Mouse (Mus musculus) forebrain, embryonic 14.5 days (tissue): ENCODE data around the gene Wdr90. TPM values are rescaled to one million over a fixed set of nuclear protein-coding genes. Genes with fewer than 3 reads are reported as not detected.

Source experiments
- ATAC-seq: fragments of 200-750 bp; cut with Nextera tagmentation; 2 replicates; pipeline ENCODE4 v1.8.0; 2017; ENCODE audit warnings: mild to moderate bottlenecking, moderate library complexity
- DNase-seq: peaks from one replicate; pipeline ENCODE4 v3.0.0-alpha.2; 2015; ENCODE audit warnings: low spot score
- H3K27ac ChIP-seq: fragments of 300-500 bp; sonication (generic); 2 replicates; pipeline ENCODE4 v1.5.1; 2014; ENCODE audit warnings: low read depth, mild to moderate bottlenecking, control low read depth, low read length, moderate library complexity
- H3K27me3 ChIP-seq: fragments of 300-500 bp; sonication (generic); replicated peaks from 2 replicates; pipeline ENCODE4 v1.6.1; 2014; ENCODE audit warnings: low read length, control low read depth, mixed read lengths; ENCODE audit not compliant: control insufficient read depth, insufficient read depth
- H3K36me3 ChIP-seq: fragments of 300-500 bp; sonication (generic); 2 replicates; pipeline ENCODE4 v1.6.1; 2014; ENCODE audit warnings: low read length, control low read depth; ENCODE audit not compliant: control insufficient read depth, insufficient read depth
- H3K4me1 ChIP-seq: fragments of 300-500 bp; sonication (generic); 2 replicates; pipeline ENCODE4 v1.6.1; 2014; ENCODE audit warnings: antibody characterized with exemption, low read length, control low read depth; ENCODE audit not compliant: control insufficient read depth, insufficient read depth
- H3K4me2 ChIP-seq: fragments of 300-500 bp; sonication (generic); 2 replicates; pipeline ENCODE4 v1.6.1; 2014; ENCODE audit warnings: mild to moderate bottlenecking, control low read depth, low read length
- H3K4me3 ChIP-seq: fragments of 300-500 bp; sonication (generic); 2 replicates; pipeline ENCODE4 v1.5.1; 2014; ENCODE audit warnings: low read depth, low read length, control low read depth
- H3K9ac ChIP-seq: fragments of 300-500 bp; sonication (generic); 2 replicates; pipeline ENCODE4 v1.6.1; 2014; ENCODE audit warnings: mild to moderate bottlenecking, low read length, control low read depth, moderate library complexity
- H3K9me3 ChIP-seq: fragments of 300-500 bp; sonication (generic); replicated peaks from 2 replicates; pipeline ENCODE4 v1.6.1; 2016; ENCODE audit warnings: low read length, control low read depth, mixed read lengths; ENCODE audit not compliant: control insufficient read depth
- WGBS: fragments of 180-500 bp; shearing (Covaris S2); extraction: QIAGEN DNeasy Blood & Tissue Kit; methylation state at CpG from one replicate; pipeline ENCODE4 v1.1.7; 2014; 5-methylcytosine and 5-hydroxymethylcytosine counted together
- polyA plus RNA-seq: library from polyadenylated mRNA; unstranded; fragments of >200 nt; fragmentation: Nextera tagmentation; extraction: Ambion mirVana; gene quantifications from 2 replicates; pipeline ENCODE4 v1.2.1, GENCODE M21; 2014

Wdr90 gene
- polyA plus RNA-seq, 1 experiment from 2014 or later, result 11.6 TPM

- no peak overlapping the region for H3K4me3 ChIP-seq
- H3K4me2 ChIP-seq, result no peak overlapping the region
- DNase-seq (no peak), ATAC-seq (no peak)
- H3K36me3 ChIP-seq, result peaks cover 54% of the 10 kb centered on the region
- H3K9me3 ChIP-seq, result no peaks in the 10 kb centered on the region
- H3K27me3 ChIP-seq, result no peaks in the 10 kb centered on the region
- no peak overlapping the region for H3K27ac ChIP-seq
- no peaks in the 10 kb centered on the region for H3K4me1 ChIP-seq
- H3K9ac ChIP-seq, result no peak overlapping the region
Measured at GRCm38 (mm10) chr17:25886806-25887205, 25.5 kb upstream of the Wdr90 start.

GRCm38 (mm10) chr17:25885636-25886035, 24.3 kb upstream of the Wdr90 start:
- no peak overlapping the region for H3K4me2 ChIP-seq
- H3K27ac ChIP-seq, result no peak overlapping the region
- no peak for ATAC-seq
- H3K9ac ChIP-seq, result no peak overlapping the region
- H3K36me3 ChIP-seq, result peaks cover 51% of the 10 kb centered on the region
- H3K4me3 ChIP-seq, result no peak overlapping the region
- H3K9me3 ChIP-seq, result no peaks in the 10 kb centered on the region
- no peak for DNase-seq
- H3K4me1 ChIP-seq, result no peaks in the 10 kb centered on the region
- 67% methylated on average over 4 of the region's 4 CpGs for WGBS
- no peaks in the 10 kb centered on the region for H3K27me3 ChIP-seq

GRCm38 (mm10) chr17:25883824-25884223, 22.5 kb upstream of the Wdr90 start:
- Histone ChIP-seq H3K4me1 (no peaks in the 10 kb centered on the region), H3K27ac (no peak overlapping the region), H3K4me3 (no peak overlapping the region), H3K9me3 (no peaks in the 10 kb centered on the region), H3K4me2 (no peak overlapping the region), H3K36me3 (peaks cover 44% of the 10 kb centered on the region), H3K9ac (no peak overlapping the region), H3K27me3 (no peaks in the 10 kb centered on the region)
- ATAC-seq (no peak), DNase-seq (no peak)
- 85% methylated on average over 3 of the region's 3 CpGs for WGBS

DNA sequence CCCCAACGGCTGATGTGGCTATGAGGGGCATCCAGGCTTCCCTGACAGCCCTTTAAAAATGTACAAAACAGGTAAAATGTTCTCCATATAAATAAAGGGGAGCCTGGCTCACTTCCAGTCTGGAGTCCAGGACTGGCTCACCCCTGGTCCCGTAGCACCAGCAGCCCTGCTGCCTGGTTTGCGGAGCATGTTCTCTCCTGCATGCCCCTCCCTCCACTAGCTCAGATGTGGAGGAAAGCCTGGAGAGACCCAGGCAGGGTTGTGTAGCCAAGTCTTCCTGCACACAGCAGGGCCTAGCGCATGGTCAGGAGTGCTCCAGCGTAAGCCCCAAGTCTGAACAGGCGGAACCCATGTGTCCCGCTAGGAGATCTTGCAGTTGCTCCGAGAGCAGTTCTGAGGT, 22.0 kb upstream of the Wdr90 start:
- ATAC-seq, result no peak
- WGBS, result 85% methylated on average over 8 of the region's 8 CpGs
- DNase-seq, result no peak

GRCm38 (mm10) chr17:25882306-25882705, 21.0 kb upstream of the Wdr90 start:
- no peak overlapping the region for H3K4me3 ChIP-seq
- no peak for DNase-seq
- no peaks in the 10 kb centered on the region for H3K9me3 ChIP-seq
- H3K4me1 ChIP-seq, result no peaks in the 10 kb centered on the region
- no peak overlapping the region for H3K4me2 ChIP-seq
- no peak overlapping the region for H3K27ac ChIP-seq
- peaks cover 45% of the 10 kb centered on the region for H3K36me3 ChIP-seq
- 60% methylated on average over 5 of the region's 5 CpGs for WGBS
- no peak overlapping the region for H3K9ac ChIP-seq
- no peak for ATAC-seq
- H3K27me3 ChIP-seq, result no peaks in the 10 kb centered on the region

More for the DNA sequence above, 22.0 kb upstream of the Wdr90 start:
- peaks cover 46% of the 10 kb centered on the region for H3K36me3 ChIP-seq
- H3K9me3 ChIP-seq, result no peaks in the 10 kb centered on the region
- H3K9ac ChIP-seq, result no peak overlapping the region
- H3K4me2 ChIP-seq, result no peak overlapping the region
- H3K27ac ChIP-seq, result no peak overlapping the region
- no peak overlapping the region for H3K4me3 ChIP-seq
- H3K4me1 ChIP-seq, result no peaks in the 10 kb centered on the region
- H3K27me3 ChIP-seq, result no peaks in the 10 kb centered on the region

GRCm38 (mm10) chr17:25881691-25882090, 20.4 kb upstream of the Wdr90 start:
- peak overlapping the region; percentile 33; the same call in 1 of the 2 replicates for H3K27ac ChIP-seq
- H3K36me3 ChIP-seq, result peaks cover 45% of the 10 kb centered on the region

GRCm38 (mm10) chr17:25880913-25881641, 19.8 kb upstream of the Wdr90 start:
- 6% methylated on average over 5 of the region's 5 CpGs for WGBS
- Histone ChIP-seq H3K9me3 (no peaks in the 10 kb centered on the region), H3K4me2 (no peak overlapping the region), H3K4me3 (no peak overlapping the region), H3K27ac (peak overlapping the region; percentile 33; the same call in 1 of the 2 replicates), H3K9ac (peak overlapping the region; percentile 29), H3K27me3 (no peaks in the 10 kb centered on the region), H3K4me1 (peaks cover 6% of the 10 kb centered on the region), H3K36me3 (peaks cover 45% of the 10 kb centered on the region)
- DNase-seq, result no peak
- no peak for ATAC-seq

More at GRCm38 (mm10) chr17:25881691-25882090, 20.4 kb upstream of the Wdr90 start:
- Histone ChIP-seq H3K4me3 (no peak overlapping the region), H3K27me3 (no peaks in the 10 kb centered on the region), H3K9ac (peak overlapping the region; percentile 29), H3K4me2 (no peak overlapping the region), H3K4me1 (no peaks in the 10 kb centered on the region), H3K9me3 (no peaks in the 10 kb centered on the region)
- DNase-seq (no peak), ATAC-seq (no peak)
- WGBS, result 39% methylated on average over 4 of the region's 4 CpGs

DNA sequence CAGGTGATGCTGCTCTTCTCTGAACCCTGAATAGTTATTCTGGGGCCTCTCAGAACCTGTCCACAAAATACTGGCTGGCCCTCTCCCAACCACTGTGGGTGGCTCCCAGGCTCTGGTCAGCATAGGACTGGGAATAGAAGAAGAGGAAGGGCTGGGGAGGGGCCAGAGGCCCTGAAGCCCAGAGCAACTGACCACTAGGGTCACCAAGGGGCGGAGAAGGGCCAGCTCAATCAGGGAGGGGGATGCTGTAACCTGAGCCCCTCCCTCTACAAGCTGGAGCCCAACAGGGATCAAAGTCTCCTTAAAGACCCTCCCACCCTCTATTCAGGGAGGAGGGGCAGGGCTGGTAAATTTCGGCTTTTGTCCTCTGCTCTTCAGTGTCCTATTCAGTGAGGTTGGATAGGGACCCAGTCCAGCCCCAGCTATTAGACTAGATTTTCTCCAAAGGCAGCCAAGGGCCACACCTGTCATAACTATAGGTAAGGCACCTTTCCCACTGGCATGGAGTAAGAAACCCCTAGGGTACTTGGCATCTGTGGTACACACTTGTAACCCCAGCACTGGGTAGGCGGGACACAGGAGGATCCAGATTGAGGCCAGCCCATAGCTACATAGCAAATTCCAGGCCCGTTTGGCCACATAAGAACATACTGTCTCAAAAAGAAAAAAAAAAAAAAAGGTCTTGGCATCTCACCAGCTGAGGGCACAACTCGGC, 19.1 kb upstream of the Wdr90 start, which contains the start of gene Wfikkn1:
TSS of gene Wfikkn1 (minus strand) at position 663 of the 715 bp plus-strand sequence.
- Histone ChIP-seq H3K9me3 (no peaks in the 10 kb centered on the region), H3K9ac (peak within 1 kb of the TSS; percentile 29), H3K4me2 (no peak within 1 kb of the TSS), H3K4me3 (no peak within 1 kb of the TSS), H3K27me3 (no peaks in the 10 kb centered on the region), H3K4me1 (peaks cover 7% of the 10 kb centered on the region), H3K36me3 (peaks cover 45% of the 10 kb centered on the region), H3K27ac (peak within 1 kb of the TSS; percentile 33; the same call in 1 of the 2 replicates)
- ATAC-seq (no peak), DNase-seq (no peak)
- WGBS, result 28% methylated on average over 5 of the region's 5 CpGs

DNA sequence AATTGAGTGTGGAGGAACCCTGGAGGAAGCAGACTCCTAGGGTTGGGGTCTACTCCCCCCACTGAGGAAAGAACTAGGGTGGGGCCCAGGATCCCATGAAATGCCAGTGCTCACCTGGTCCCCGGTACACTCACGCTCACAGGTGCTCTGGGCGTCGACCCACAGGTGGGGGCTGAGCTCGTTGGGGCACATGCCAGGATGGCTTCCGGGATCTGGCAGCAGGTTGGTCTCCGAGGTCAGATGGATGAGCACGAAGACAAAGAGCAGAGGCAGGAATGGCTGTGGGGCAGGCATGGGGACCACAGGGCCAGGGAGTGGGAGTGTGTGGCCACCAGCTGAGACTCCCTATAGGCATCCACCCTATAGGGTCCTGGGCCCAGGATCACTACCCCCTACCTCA, 18.4 kb upstream of the Wdr90 start:
- Histone ChIP-seq H3K4me1 (peaks cover 7% of the 10 kb centered on the region), H3K9me3 (no peaks in the 10 kb centered on the region), H3K9ac (no peak overlapping the region), H3K4me2 (no peak overlapping the region), H3K36me3 (peaks cover 45% of the 10 kb centered on the region), H3K27me3 (no peaks in the 10 kb centered on the region), H3K27ac (no peak overlapping the region), H3K4me3 (no peak overlapping the region)
- no peak for DNase-seq
- WGBS, result 78% methylated on average over 8 of the region's 8 CpGs
- ATAC-seq, result no peak
